Mouse (Mus musculus): ENCODE measurements around the gene Itga7.

- no peak for TF ChIP-seq CTCF (conservative IDR thresholded peaks at IDR 0.05; ENCODE audit: insufficient read depth, insufficient read length, low read depth, low read length)
- TF ChIP-seq POLR2A (IDR thresholded peaks at IDR 0.05; ENCODE audit: low read depth, low read length): no peak
These were observed 31.3 kb downstream of the Itga7 start for GRCm38 (mm10) chr10:128964961-128965360.

Data from kidney, adult 2 months (tissue).